Mouse (Mus musculus): ENCODE measurements around the gene Ergic1. TPM values are rescaled to one million over a fixed set of nuclear protein-coding genes. Genes with fewer than 3 reads are reported as not detected.
A peak's percentile ranks its signal among the peaks of the same experiment; 100 is the strongest.

Gene Ergic1
- total and polyA plus RNA-seq, 2 experiments from 2014 or later = 50.8 to 152 TPM

- H3K27me3 ChIP-seq (ENCODE audit: control insufficient read depth, insufficient read depth, low read length) = no peaks in the 10 kb centered on the region
- H3K9me3 ChIP-seq (replicated peaks; ENCODE audit: control insufficient read depth, low read length) = no peaks in the 10 kb centered on the region
- peaks cover 51% of the 10 kb centered on the region for H3K36me3 ChIP-seq (replicated peaks; ENCODE audit: control insufficient read depth, insufficient read depth, low read length)
- H3K4me3 ChIP-seq (ENCODE audit: low read depth, low read length) = no peak overlapping the region
- no peak overlapping the region for H3K4me2 ChIP-seq (ENCODE audit: low read depth, low read length)
- H3K9ac ChIP-seq (replicated peaks; ENCODE audit: low read depth, low read length) = no peak overlapping the region
- ATAC-seq (ENCODE audit: insufficient read depth, low read depth) = no peak
- H3K4me1 ChIP-seq (ENCODE audit: control insufficient read depth, insufficient read depth) = peaks cover 8% of the 10 kb centered on the region
- no peak for DNase-seq (ENCODE audit: low spot score)
- 93% methylated on average over 6 of the region's 6 CpGs for WGBS
- TF ChIP-seq EP300 (IDR thresholded peaks at IDR 0.05; ENCODE audit: low read depth) = no peak
- no peak for TF ChIP-seq CTCF (IDR thresholded peaks at IDR 0.05; ENCODE audit: low read depth)
- peak overlapping the region; percentile 74 for H3K27ac ChIP-seq (ENCODE audit: low read depth)
Observed at GRCm38 (mm10) chr17:26620292-26620691, 59.0 kb downstream of the Ergic1 start.

GRCm38 (mm10) chr17:26620786-26621766 is 59.8 kb downstream of the Ergic1 start:
- peaks cover 8% of the 10 kb centered on the region for H3K4me1 ChIP-seq (ENCODE audit: control insufficient read depth, insufficient read depth)
- no peak overlapping the region for H3K4me2 ChIP-seq (ENCODE audit: low read depth, low read length)
- no peaks in the 10 kb centered on the region for H3K9me3 ChIP-seq (replicated peaks; ENCODE audit: control insufficient read depth, low read length)
- H3K4me3 ChIP-seq (ENCODE audit: low read depth, low read length) = no peak overlapping the region
- ATAC-seq (ENCODE audit: insufficient read depth, low read depth) (peak; percentile 62), DNase-seq (ENCODE audit: low spot score) (peak; percentile 32)
- peaks cover 54% of the 10 kb centered on the region for H3K36me3 ChIP-seq (replicated peaks; ENCODE audit: control insufficient read depth, insufficient read depth, low read length)
- TF ChIP-seq CTCF (IDR thresholded peaks at IDR 0.05; ENCODE audit: low read depth) (no peak), EP300 (IDR thresholded peaks at IDR 0.05; ENCODE audit: low read depth) (peak; percentile 87)
- 65% methylated on average over 17 of the region's 17 CpGs for WGBS
- peak overlapping the region; percentile 74 for H3K27ac ChIP-seq (ENCODE audit: low read depth)
- no peaks in the 10 kb centered on the region for H3K27me3 ChIP-seq (ENCODE audit: control insufficient read depth, insufficient read depth, low read length)
- H3K9ac ChIP-seq (replicated peaks; ENCODE audit: low read depth, low read length) = 0 out of 2 replicates have a peak overlapping the region, but pooled peaks have one; percentile 2

- no peaks in the 10 kb centered on the region for H3K9me3 ChIP-seq (replicated peaks; ENCODE audit: control insufficient read depth, low read length)
- WGBS = 74% methylated on average over 5 of the region's 5 CpGs
- no peak for ATAC-seq (ENCODE audit: insufficient read depth, low read depth)
- TF ChIP-seq EP300 (IDR thresholded peaks at IDR 0.05; ENCODE audit: low read depth) (no peak), CTCF (IDR thresholded peaks at IDR 0.05; ENCODE audit: low read depth) (no peak)
- no peak for DNase-seq (ENCODE audit: low spot score)
- peak overlapping the region; percentile 74; the same call in 1 of the 2 replicates for H3K27ac ChIP-seq (ENCODE audit: low read depth)
- H3K4me3 ChIP-seq (ENCODE audit: low read depth, low read length) = no peak overlapping the region
- H3K4me2 ChIP-seq (ENCODE audit: low read depth, low read length) = no peak overlapping the region
- H3K9ac ChIP-seq (replicated peaks; ENCODE audit: low read depth, low read length) = 0 out of 2 replicates have a peak overlapping the region, but pooled peaks have one; percentile 2
- H3K36me3 ChIP-seq (replicated peaks; ENCODE audit: control insufficient read depth, insufficient read depth, low read length) = peaks cover 52% of the 10 kb centered on the region
- no peaks in the 10 kb centered on the region for H3K27me3 ChIP-seq (ENCODE audit: control insufficient read depth, insufficient read depth, low read length)
- peaks cover 8% of the 10 kb centered on the region for H3K4me1 ChIP-seq (ENCODE audit: control insufficient read depth, insufficient read depth)
Observed at GRCm38 (mm10) chr17:26621912-26622311, 60.6 kb downstream of the Ergic1 start.

GRCm38 (mm10) chr17:26623991-26624390 is 62.7 kb downstream of the Ergic1 start:
- Histone ChIP-seq H3K9ac (replicated peaks; ENCODE audit: low read depth, low read length) (no peak overlapping the region), H3K4me1 (ENCODE audit: control insufficient read depth, insufficient read depth) (peaks cover 8% of the 10 kb centered on the region), H3K27me3 (ENCODE audit: control insufficient read depth, insufficient read depth, low read length) (no peaks in the 10 kb centered on the region), H3K9me3 (replicated peaks; ENCODE audit: control insufficient read depth, low read length) (no peaks in the 10 kb centered on the region), H3K36me3 (replicated peaks; ENCODE audit: control insufficient read depth, insufficient read depth, low read length) (peaks cover 42% of the 10 kb centered on the region), H3K4me2 (ENCODE audit: low read depth, low read length) (no peak overlapping the region), H3K4me3 (ENCODE audit: low read depth, low read length) (no peak overlapping the region), H3K27ac (ENCODE audit: low read depth) (no peak overlapping the region)
- 64% methylated on average over 6 of the region's 6 CpGs for WGBS
- DNase-seq (ENCODE audit: low spot score) (no peak), ATAC-seq (ENCODE audit: insufficient read depth, low read depth) (no peak)
- no peak for TF ChIP-seq EP300 (IDR thresholded peaks at IDR 0.05; ENCODE audit: low read depth)
- TF ChIP-seq CTCF (IDR thresholded peaks at IDR 0.05; ENCODE audit: low read depth) = no peak

- H3K27ac ChIP-seq (ENCODE audit: low read depth) = no peak overlapping the region
- DNase-seq (ENCODE audit: low spot score) (no peak), ATAC-seq (ENCODE audit: insufficient read depth, low read depth) (no peak)
- no peak overlapping the region for H3K9ac ChIP-seq (replicated peaks; ENCODE audit: low read depth, low read length)
- H3K4me1 ChIP-seq (ENCODE audit: control insufficient read depth, insufficient read depth) = peaks cover 8% of the 10 kb centered on the region
- H3K36me3 ChIP-seq (replicated peaks; ENCODE audit: control insufficient read depth, insufficient read depth, low read length) = peaks cover 50% of the 10 kb centered on the region
- no peak overlapping the region for H3K4me3 ChIP-seq (ENCODE audit: low read depth, low read length)
- TF ChIP-seq CTCF (IDR thresholded peaks at IDR 0.05; ENCODE audit: low read depth) (no peak), EP300 (IDR thresholded peaks at IDR 0.05; ENCODE audit: low read depth) (no peak)
- H3K27me3 ChIP-seq (ENCODE audit: control insufficient read depth, insufficient read depth, low read length) = no peaks in the 10 kb centered on the region
- 76% methylated on average over 10 of the region's 10 CpGs for WGBS
- no peak overlapping the region for H3K4me2 ChIP-seq (ENCODE audit: low read depth, low read length)
- no peaks in the 10 kb centered on the region for H3K9me3 ChIP-seq (replicated peaks; ENCODE audit: control insufficient read depth, low read length)
Observed at GRCm38 (mm10) chr17:26624999-26625398, 63.7 kb downstream of the Ergic1 start.
